Mouse (Mus musculus): ENCODE data around the gene Faap20. TPM values are rescaled to one million over a fixed set of nuclear protein-coding genes. Genes with fewer than 3 reads are reported as not detected.
A peak's percentile ranks its signal among the peaks of the same experiment; 100 is the strongest.

Gene Faap20
- polyA plus RNA-seq, 1 experiment from 2014 or later = 70.1 TPM

- peak overlapping the region; percentile 82 for H3K4me2 ChIP-seq (ENCODE audit: low read length)
- ATAC-seq = no peak
- WGBS = 61% methylated on average over 3 of the region's 3 CpGs
- peak overlapping the region; percentile 58 for H3K4me3 ChIP-seq (ENCODE audit: low read depth, low read length)
- peaks cover 30% of the 10 kb centered on the region for H3K4me1 ChIP-seq (ENCODE audit: control insufficient read depth, insufficient read depth, low read length)
- H3K27ac ChIP-seq (ENCODE audit: low read length) = no peak overlapping the region
- no peaks in the 10 kb centered on the region for H3K27me3 ChIP-seq (ENCODE audit: control insufficient read depth, insufficient read depth, low read depth, low read length)
- H3K9me3 ChIP-seq (replicated peaks; ENCODE audit: control insufficient read depth, low read length, poor library complexity, severe bottlenecking) = no peaks in the 10 kb centered on the region
- H3K9ac ChIP-seq (ENCODE audit: low read depth, low read length) = peak overlapping the region; percentile 81
- 0 out of 2 replicates have a peak, but pooled peaks cover 3% of the 10 kb centered on the region for H3K36me3 ChIP-seq (ENCODE audit: control insufficient read depth, insufficient read depth, low read length)
These were observed 1.5 kb downstream of the Faap20 start for GRCm38 (mm10) chr4:155251147-155251546.

GRCm38 (mm10) chr4:155252253-155252652 is 2.7 kb downstream of the Faap20 start:
- H3K27me3 ChIP-seq (ENCODE audit: control insufficient read depth, insufficient read depth, low read depth, low read length) = no peaks in the 10 kb centered on the region
- H3K4me2 ChIP-seq (ENCODE audit: low read length) = peak overlapping the region; percentile 82
- no peak overlapping the region for H3K4me3 ChIP-seq (ENCODE audit: low read depth, low read length)
- H3K4me1 ChIP-seq (ENCODE audit: control insufficient read depth, insufficient read depth, low read length) = peaks cover 30% of the 10 kb centered on the region
- ATAC-seq = no peak
- no peaks in the 10 kb centered on the region for H3K9me3 ChIP-seq (replicated peaks; ENCODE audit: control insufficient read depth, low read length, poor library complexity, severe bottlenecking)
- 79% methylated on average over 6 of the region's 6 CpGs for WGBS
- peak overlapping the region; percentile 53 for H3K9ac ChIP-seq (ENCODE audit: low read depth, low read length)
- H3K27ac ChIP-seq (ENCODE audit: low read length) = no peak overlapping the region
- peaks cover 5% of the 10 kb centered on the region; the same call in 1 of the 2 replicates for H3K36me3 ChIP-seq (ENCODE audit: control insufficient read depth, insufficient read depth, low read length)

GRCm38 (mm10) chr4:155264521-155265321 is 15.1 kb downstream of the Faap20 start:
- Histone ChIP-seq H3K27me3 (ENCODE audit: control insufficient read depth, insufficient read depth, low read depth, low read length) (no peaks in the 10 kb centered on the region), H3K9me3 (replicated peaks; ENCODE audit: control insufficient read depth, low read length, poor library complexity, severe bottlenecking) (no peaks in the 10 kb centered on the region), H3K9ac (ENCODE audit: low read depth, low read length) (no peak overlapping the region), H3K4me2 (ENCODE audit: low read length) (no peak overlapping the region), H3K36me3 (ENCODE audit: control insufficient read depth, insufficient read depth, low read length) (peaks cover 16% of the 10 kb centered on the region), H3K4me3 (ENCODE audit: low read depth, low read length) (no peak overlapping the region), H3K4me1 (ENCODE audit: control insufficient read depth, insufficient read depth, low read length) (no peaks in the 10 kb centered on the region), H3K27ac (ENCODE audit: low read length) (no peak overlapping the region)
- WGBS = 86% methylated on average over 3 of the region's 3 CpGs
- ATAC-seq = no peak

- Histone ChIP-seq H3K27me3 (ENCODE audit: control insufficient read depth, insufficient read depth, low read depth, low read length) (no peaks in the 10 kb centered on the region), H3K4me3 (ENCODE audit: low read depth, low read length) (no peak overlapping the region), H3K9me3 (replicated peaks; ENCODE audit: control insufficient read depth, low read length, poor library complexity, severe bottlenecking) (no peaks in the 10 kb centered on the region), H3K27ac (ENCODE audit: low read length) (no peak overlapping the region), H3K36me3 (ENCODE audit: control insufficient read depth, insufficient read depth, low read length) (peaks cover 16% of the 10 kb centered on the region), H3K4me1 (ENCODE audit: control insufficient read depth, insufficient read depth, low read length) (no peaks in the 10 kb centered on the region), H3K9ac (ENCODE audit: low read depth, low read length) (no peak overlapping the region), H3K4me2 (ENCODE audit: low read length) (no peak overlapping the region)
- WGBS = 85% methylated on average over 7 of the region's 7 CpGs
- ATAC-seq = no peak
These were observed 17.5 kb downstream of the Faap20 start for GRCm38 (mm10) chr4:155267047-155267543.

GRCm38 (mm10) chr4:155267639-155268175 is 18.1 kb downstream of the Faap20 start:
- Histone ChIP-seq H3K9me3 (replicated peaks; ENCODE audit: control insufficient read depth, low read length, poor library complexity, severe bottlenecking) (no peaks in the 10 kb centered on the region), H3K36me3 (ENCODE audit: control insufficient read depth, insufficient read depth, low read length) (peaks cover 11% of the 10 kb centered on the region)

GRCm38 (mm10) chr4:155268382-155268781 is 18.8 kb downstream of the Faap20 start:
- Histone ChIP-seq H3K27me3 (ENCODE audit: control insufficient read depth, insufficient read depth, low read depth, low read length) (no peaks in the 10 kb centered on the region), H3K9ac (ENCODE audit: low read depth, low read length) (no peak overlapping the region), H3K36me3 (ENCODE audit: control insufficient read depth, insufficient read depth, low read length) (peaks cover 11% of the 10 kb centered on the region), H3K4me2 (ENCODE audit: low read length) (no peak overlapping the region), H3K4me1 (ENCODE audit: control insufficient read depth, insufficient read depth, low read length) (no peaks in the 10 kb centered on the region), H3K27ac (ENCODE audit: low read length) (no peak overlapping the region), H3K9me3 (replicated peaks; ENCODE audit: control insufficient read depth, low read length, poor library complexity, severe bottlenecking) (no peaks in the 10 kb centered on the region), H3K4me3 (ENCODE audit: low read depth, low read length) (no peak overlapping the region)
- no peak for ATAC-seq
- 53% methylated on average over 5 of the region's 5 CpGs for WGBS

More at GRCm38 (mm10) chr4:155267639-155268175, 18.1 kb downstream of the Faap20 start:
- Histone ChIP-seq H3K4me1 (ENCODE audit: control insufficient read depth, insufficient read depth, low read length) (no peaks in the 10 kb centered on the region), H3K27ac (ENCODE audit: low read length) (no peak overlapping the region), H3K4me2 (ENCODE audit: low read length) (no peak overlapping the region), H3K4me3 (ENCODE audit: low read depth, low read length) (no peak overlapping the region), H3K27me3 (ENCODE audit: control insufficient read depth, insufficient read depth, low read depth, low read length) (no peaks in the 10 kb centered on the region), H3K9ac (ENCODE audit: low read depth, low read length) (no peak overlapping the region)
- no peak for ATAC-seq
- 65% methylated on average over 12 of the region's 12 CpGs for WGBS

- 59% methylated on average over 5 of the region's 5 CpGs for WGBS
- H3K27me3 ChIP-seq (ENCODE audit: control insufficient read depth, insufficient read depth, low read depth, low read length) = no peaks in the 10 kb centered on the region
- no peak overlapping the region for H3K9ac ChIP-seq (ENCODE audit: low read depth, low read length)
- no peaks in the 10 kb centered on the region for H3K4me1 ChIP-seq (ENCODE audit: control insufficient read depth, insufficient read depth, low read length)
- ATAC-seq = no peak
- no peaks in the 10 kb centered on the region for H3K9me3 ChIP-seq (replicated peaks; ENCODE audit: control insufficient read depth, low read length, poor library complexity, severe bottlenecking)
- peaks cover 11% of the 10 kb centered on the region for H3K36me3 ChIP-seq (ENCODE audit: control insufficient read depth, insufficient read depth, low read length)
- no peak overlapping the region for H3K4me2 ChIP-seq (ENCODE audit: low read length)
- H3K27ac ChIP-seq (ENCODE audit: low read length) = no peak overlapping the region; the same call in 1 of the 2 replicates
- no peak overlapping the region for H3K4me3 ChIP-seq (ENCODE audit: low read depth, low read length)
These were observed 24.8 kb downstream of the Faap20 start for GRCm38 (mm10) chr4:155274451-155274850.

- Histone ChIP-seq H3K4me1 (ENCODE audit: control insufficient read depth, insufficient read depth, low read length) (no peaks in the 10 kb centered on the region), H3K9ac (ENCODE audit: low read depth, low read length) (no peak overlapping the region), H3K9me3 (replicated peaks; ENCODE audit: control insufficient read depth, low read length, poor library complexity, severe bottlenecking) (no peaks in the 10 kb centered on the region), H3K27me3 (ENCODE audit: control insufficient read depth, insufficient read depth, low read depth, low read length) (no peaks in the 10 kb centered on the region), H3K4me2 (ENCODE audit: low read length) (no peak overlapping the region), H3K27ac (ENCODE audit: low read length) (no peak overlapping the region; the same call in 1 of the 2 replicates), H3K36me3 (ENCODE audit: control insufficient read depth, insufficient read depth, low read length) (peaks cover 11% of the 10 kb centered on the region), H3K4me3 (ENCODE audit: low read depth, low read length) (no peak overlapping the region)
- no peak for ATAC-seq
- WGBS = 60% methylated on average over 3 of the region's 3 CpGs
These were observed 25.2 kb downstream of the Faap20 start for GRCm38 (mm10) chr4:155274851-155275250.

GRCm38 (mm10) chr4:155277963-155278362 is 28.4 kb downstream of the Faap20 start:
- Histone ChIP-seq H3K27ac (ENCODE audit: low read length) (no peak overlapping the region), H3K4me3 (ENCODE audit: low read depth, low read length) (no peak overlapping the region), H3K27me3 (ENCODE audit: control insufficient read depth, insufficient read depth, low read depth, low read length) (no peaks in the 10 kb centered on the region), H3K4me2 (ENCODE audit: low read length) (no peak overlapping the region), H3K9ac (ENCODE audit: low read depth, low read length) (no peak overlapping the region), H3K4me1 (ENCODE audit: control insufficient read depth, insufficient read depth, low read length) (peaks cover 9% of the 10 kb centered on the region; the same call in 1 of the 2 replicates), H3K36me3 (ENCODE audit: control insufficient read depth, insufficient read depth, low read length) (peaks cover 2% of the 10 kb centered on the region), H3K9me3 (replicated peaks; ENCODE audit: control insufficient read depth, low read length, poor library complexity, severe bottlenecking) (no peaks in the 10 kb centered on the region)
- ATAC-seq = no peak
- 61% methylated on average over 6 of the region's 6 CpGs for WGBS

All from midbrain, embryonic 16.5 days (tissue).